Mouse (Mus musculus) intestine, embryonic 14.5 days (tissue): Measurements from ENCODE around the gene Slco3a1. TPM values are rescaled to one million over a fixed set of nuclear protein-coding genes. Genes with fewer than 3 reads are reported as not detected.

Experiments
- ATAC-seq: fragments of 200-750 bp; cut with Nextera tagmentation; replicated peaks from 2 replicates; pipeline ENCODE4 v1.8.0; 2017; ENCODE audit warnings: low read depth, moderate number of reproducible peaks, moderate TSS enrichment, moderate library complexity; ENCODE audit not compliant: low FRiP score, low TSS enrichment
- DNase-seq: peaks from one replicate; pipeline ENCODE4 v3.0.0-alpha.2; 2018; ENCODE audit warnings: low spot score
- H3K27ac ChIP-seq: fragments of 300-500 bp; sonication (generic); 2 replicates; pipeline ENCODE4 v1.5.1; 2014; ENCODE audit warnings: low read depth, mild to moderate bottlenecking, control low read depth
- H3K27me3 ChIP-seq: fragments of 300-500 bp; sonication (generic); replicated peaks from 2 replicates; pipeline ENCODE4 v1.6.1; 2014; ENCODE audit warnings: low read length, control low read depth; ENCODE audit not compliant: control insufficient read depth, insufficient read depth
- H3K36me3 ChIP-seq: fragments of 300-500 bp; sonication (generic); 2 replicates; pipeline ENCODE4 v1.6.1; 2014; ENCODE audit warnings: low read length, control low read depth; ENCODE audit not compliant: control insufficient read depth, insufficient read depth
- H3K4me1 ChIP-seq: fragments of 300-500 bp; sonication (generic); replicated peaks from 2 replicates; pipeline ENCODE4 v1.6.1; 2014; ENCODE audit warnings: low read length, control low read depth, mixed read lengths; ENCODE audit not compliant: control insufficient read depth, insufficient read depth
- H3K4me2 ChIP-seq: fragments of 300-500 bp; sonication (generic); 2 replicates; pipeline ENCODE4 v1.6.1; 2014; ENCODE audit warnings: low read length
- H3K4me3 ChIP-seq: fragments of 300-500 bp; sonication (generic); 2 replicates; pipeline ENCODE4 v1.5.1; 2014; ENCODE audit warnings: low read depth, low read length, control low read depth, mixed read lengths
- H3K9ac ChIP-seq: fragments of 300-500 bp; sonication (generic); 2 replicates; pipeline ENCODE4 v1.6.1; 2014; ENCODE audit warnings: mild to moderate bottlenecking, low read length
- H3K9me3 ChIP-seq: fragments of 300-500 bp; sonication (generic); 2 replicates; pipeline ENCODE4 v1.6.1; 2016; ENCODE audit warnings: low read length, control low read depth; ENCODE audit not compliant: control insufficient read depth
- WGBS: fragments of 180-500 bp; shearing (Covaris S2); extraction: QIAGEN DNeasy Blood & Tissue Kit; methylation state at CpG from one replicate; pipeline ENCODE4 v1.1.7; 2014; 5-methylcytosine and 5-hydroxymethylcytosine counted together
- polyA plus RNA-seq: library from polyadenylated mRNA; unstranded; fragments of >200 nt; fragmentation: Nextera tagmentation; extraction: Ambion mirVana; gene quantifications from 2 replicates; pipeline ENCODE4 v1.2.1, GENCODE M21; 2014

Gene Slco3a1
- polyA plus RNA-seq, 1 experiment from 2014 or later, result 7.9 TPM

DNA sequence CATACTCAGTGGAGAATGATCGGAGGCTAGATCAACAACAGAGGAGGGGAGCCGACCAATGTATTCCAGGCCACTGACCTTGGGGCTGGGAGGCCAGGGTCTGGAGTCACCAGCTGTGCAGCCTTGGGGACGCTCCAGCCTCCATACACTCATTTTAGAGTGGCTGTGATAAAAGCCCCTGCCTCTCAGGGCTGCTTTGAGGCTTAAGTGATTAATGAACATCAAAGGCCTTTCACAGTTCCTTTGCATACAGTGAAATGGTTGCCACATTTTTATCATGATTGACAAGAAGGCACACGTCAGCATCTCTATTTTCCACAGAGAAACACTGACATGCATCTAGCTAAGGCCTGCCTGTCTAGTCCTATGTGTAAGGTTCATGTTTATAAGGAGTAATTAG is 189.0 kb downstream of the Slco3a1 start:
- Histone ChIP-seq H3K36me3 (no peaks in the 10 kb centered on the region), H3K9me3 (no peaks in the 10 kb centered on the region), H3K27ac (no peak overlapping the region), H3K4me3 (no peak overlapping the region), H3K4me2 (no peak overlapping the region), H3K9ac (no peak overlapping the region), H3K4me1 (peaks cover 9% of the 10 kb centered on the region), H3K27me3 (0 out of 2 replicates have a peak, but pooled peaks cover 2% of the 10 kb centered on the region)
- DNase-seq, result no peak
- ATAC-seq, result no peak
- 50% methylated on average over 4 of the region's 4 CpGs for WGBS

DNA sequence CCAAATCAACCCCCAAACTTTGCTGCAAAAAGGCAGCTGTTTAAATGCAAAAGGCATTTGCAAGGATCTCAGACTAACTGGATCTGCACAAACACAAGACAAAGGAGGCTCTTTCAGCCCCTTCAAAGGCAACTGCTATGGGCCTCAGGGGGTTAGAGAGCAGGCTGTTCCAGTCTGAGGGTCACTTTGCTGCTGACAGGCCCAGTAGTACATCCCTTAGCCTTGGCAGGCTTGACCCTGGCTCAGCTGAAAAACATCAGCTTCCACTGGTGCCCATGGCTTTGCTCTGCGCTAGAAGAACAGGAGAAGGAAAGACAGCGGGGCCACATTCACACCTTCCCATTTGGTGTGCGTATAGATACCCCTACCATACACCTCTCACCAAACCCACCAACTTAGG is 189.6 kb downstream of the Slco3a1 start:
- Histone ChIP-seq H3K36me3 (no peaks in the 10 kb centered on the region), H3K27me3 (no peaks in the 10 kb centered on the region), H3K9me3 (no peaks in the 10 kb centered on the region), H3K4me3 (no peak overlapping the region), H3K4me2 (no peak overlapping the region), H3K9ac (no peak overlapping the region), H3K4me1 (peaks cover 9% of the 10 kb centered on the region), H3K27ac (no peak overlapping the region)
- DNase-seq (no peak), ATAC-seq (no peak)
- WGBS, result 87% methylated on average over 3 of the region's 3 CpGs

DNA sequence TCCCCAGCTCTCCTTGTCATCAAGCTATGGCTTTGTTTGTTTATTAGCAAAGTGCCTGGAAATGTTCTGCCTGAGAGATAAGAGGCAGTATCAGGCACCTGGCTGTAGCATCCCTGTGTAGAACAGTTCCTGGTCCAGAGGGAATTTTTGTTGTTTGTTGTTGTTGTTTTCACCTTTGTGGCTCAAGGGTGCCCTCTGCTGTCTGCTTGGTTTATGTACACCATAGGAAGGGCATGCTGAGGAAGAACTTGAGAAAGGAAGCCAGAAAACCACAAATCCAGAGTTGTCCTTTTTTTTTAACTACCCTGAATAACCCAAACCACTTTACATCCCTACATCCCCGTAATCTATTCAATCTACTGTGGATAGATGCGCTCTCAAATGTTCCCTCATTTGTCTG is 191.1 kb downstream of the Slco3a1 start:
- no peak for ATAC-seq
- Histone ChIP-seq H3K9ac (no peak overlapping the region), H3K4me2 (no peak overlapping the region), H3K27ac (no peak overlapping the region), H3K4me3 (no peak overlapping the region), H3K27me3 (no peaks in the 10 kb centered on the region), H3K9me3 (no peaks in the 10 kb centered on the region), H3K36me3 (no peaks in the 10 kb centered on the region), H3K4me1 (peaks cover 9% of the 10 kb centered on the region)
- 73% methylated on average over 2 of the region's 2 CpGs for WGBS
- no peak for DNase-seq

DNA sequence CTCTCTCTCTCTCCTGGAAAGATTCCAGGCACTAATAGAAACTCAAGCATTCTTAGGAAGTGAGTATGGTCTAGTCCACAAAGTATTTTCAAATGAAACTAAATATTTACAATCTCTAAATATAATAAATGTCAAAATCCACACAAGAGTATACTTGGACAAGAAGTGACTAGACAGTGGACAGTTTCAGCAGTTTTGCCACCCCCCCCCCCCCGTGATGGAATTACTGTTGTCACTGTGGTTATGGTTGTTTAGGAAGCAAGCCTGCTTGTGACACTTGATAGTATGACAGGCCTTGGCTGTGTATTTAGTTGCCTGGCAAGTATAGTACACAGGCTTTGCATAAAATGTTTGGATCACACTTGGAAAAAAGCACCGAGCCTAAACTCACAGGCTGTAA is 192.9 kb downstream of the Slco3a1 start:
- Histone ChIP-seq H3K36me3 (no peaks in the 10 kb centered on the region), H3K4me2 (no peak overlapping the region), H3K4me3 (no peak overlapping the region), H3K27ac (no peak overlapping the region), H3K4me1 (peaks cover 9% of the 10 kb centered on the region), H3K9me3 (no peaks in the 10 kb centered on the region), H3K9ac (no peak overlapping the region), H3K27me3 (no peaks in the 10 kb centered on the region)
- ATAC-seq, result no peak
- no peak for DNase-seq
- WGBS, result 54% methylated on average over 2 of the region's 2 CpGs

DNA sequence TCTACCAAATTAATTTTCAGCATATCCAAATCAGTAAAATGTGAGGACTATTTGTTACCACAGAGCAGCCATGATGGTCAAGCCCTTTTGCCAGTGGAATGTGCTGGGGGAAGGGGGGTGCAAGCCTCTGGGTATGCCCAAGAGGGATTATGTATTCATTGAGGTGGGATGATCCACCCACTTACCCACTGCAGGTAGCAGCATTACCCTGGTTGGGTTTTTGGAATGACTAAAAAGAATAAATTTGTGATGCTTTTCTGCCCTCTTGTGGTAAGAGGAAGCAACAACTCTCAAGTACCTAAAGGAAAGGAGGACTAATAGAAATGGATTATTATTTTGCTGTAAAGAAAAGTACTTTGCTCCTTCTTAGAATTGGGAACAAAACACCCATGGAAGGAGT is 197.6 kb downstream of the Slco3a1 start:
- H3K36me3 ChIP-seq, result no peaks in the 10 kb centered on the region
- H3K9ac ChIP-seq, result no peak overlapping the region
- peaks cover 9% of the 10 kb centered on the region; the same call in 1 of the 2 replicates for H3K4me1 ChIP-seq
- no peak overlapping the region for H3K27ac ChIP-seq
- no peak overlapping the region for H3K4me3 ChIP-seq
- no peak overlapping the region for H3K4me2 ChIP-seq
- H3K27me3 ChIP-seq, result no peaks in the 10 kb centered on the region
- H3K9me3 ChIP-seq, result no peaks in the 10 kb centered on the region
- DNase-seq (peak; percentile 62), ATAC-seq (no peak)

DNA sequence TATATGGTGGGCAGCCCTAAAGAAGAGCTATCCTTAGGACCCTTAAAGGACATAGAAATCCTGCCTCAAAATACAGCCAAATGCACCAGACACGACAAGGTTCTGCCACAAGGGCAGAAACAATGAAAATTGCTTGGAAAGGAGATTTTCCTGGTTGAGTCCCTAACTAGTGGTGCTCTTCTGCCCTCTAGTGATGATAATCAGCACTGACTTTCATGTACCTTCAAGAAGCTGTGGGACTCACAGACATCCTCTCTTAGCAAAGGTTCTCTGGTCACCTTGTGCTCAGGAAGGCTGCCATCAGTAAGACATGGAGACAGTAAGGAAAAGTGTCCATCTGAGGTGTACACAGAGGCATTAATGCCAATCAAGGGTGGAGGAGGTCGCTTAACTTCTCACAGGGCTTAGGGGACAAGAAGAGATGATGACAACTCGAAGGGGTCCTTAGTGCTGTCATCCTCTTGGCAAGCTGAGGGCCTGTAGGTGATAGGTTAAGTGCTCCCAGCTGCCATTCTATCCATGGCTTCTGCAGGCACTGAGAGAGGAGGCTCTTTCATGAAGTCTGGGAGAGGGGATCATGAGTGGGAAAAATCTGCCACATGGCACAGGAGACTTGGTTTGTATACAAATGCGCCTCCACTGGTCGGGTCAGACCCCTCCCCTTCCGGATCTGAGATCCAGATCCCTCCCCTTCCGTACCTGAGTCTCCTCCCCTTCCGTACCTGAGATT is 199.9 kb downstream of the Slco3a1 start:
- no peak for DNase-seq

DNA sequence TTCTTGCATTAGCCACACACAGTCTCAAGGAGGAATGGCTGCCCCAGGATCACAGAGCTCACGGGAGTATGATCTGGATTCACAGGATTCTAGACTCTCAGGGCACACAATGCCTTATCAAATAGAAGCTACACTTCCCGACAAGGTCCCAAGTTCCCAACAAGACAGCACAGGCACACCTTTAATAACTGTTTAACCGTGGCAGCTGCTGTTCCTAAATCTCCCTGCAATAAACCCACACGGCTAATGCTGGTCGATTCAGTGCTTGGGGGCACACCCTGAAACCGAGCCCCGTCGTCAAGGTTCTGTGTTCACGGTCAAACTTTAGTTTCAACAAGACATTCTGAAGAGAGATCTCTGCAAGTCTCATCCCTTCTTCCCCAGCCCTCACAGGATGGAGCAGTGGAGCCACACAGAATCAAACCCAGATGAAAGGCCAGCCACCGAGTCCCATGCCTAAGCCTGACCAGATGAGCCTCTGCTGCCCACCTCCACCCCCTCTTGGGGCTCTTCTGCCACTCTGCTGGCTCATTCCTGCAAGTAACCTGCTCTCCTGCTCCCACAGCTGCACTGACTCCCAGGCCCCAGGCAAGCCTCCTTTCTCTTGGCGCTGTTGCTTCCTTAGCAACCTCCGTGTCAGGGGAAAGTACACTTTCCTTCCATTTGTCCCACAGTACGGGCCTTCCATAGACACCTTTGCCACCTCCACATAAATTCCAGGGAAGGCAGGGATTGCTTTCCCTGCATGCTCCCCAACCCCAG is 200.7 kb downstream of the Slco3a1 start:
- DNase-seq, result no peak
- Histone ChIP-seq H3K27me3 (no peaks in the 10 kb centered on the region), H3K36me3 (no peaks in the 10 kb centered on the region), H3K9ac (no peak overlapping the region), H3K9me3 (no peaks in the 10 kb centered on the region), H3K4me1 (peaks cover 5% of the 10 kb centered on the region; the same call in 1 of the 2 replicates), H3K4me2 (no peak overlapping the region), H3K27ac (no peak overlapping the region), H3K4me3 (no peak overlapping the region)
- 68% methylated on average over 13 of the region's 13 CpGs for WGBS
- peak; percentile 38; the same call in 1 of the 2 replicates for ATAC-seq

More for the DNA sequence above, 199.9 kb downstream of the Slco3a1 start:
- Histone ChIP-seq H3K4me3 (no peak overlapping the region), H3K9me3 (no peaks in the 10 kb centered on the region), H3K27me3 (no peaks in the 10 kb centered on the region), H3K9ac (no peak overlapping the region), H3K4me1 (peaks cover 5% of the 10 kb centered on the region; the same call in 1 of the 2 replicates), H3K36me3 (no peaks in the 10 kb centered on the region), H3K27ac (no peak overlapping the region), H3K4me2 (no peak overlapping the region)
- 0 out of 2 replicates have a peak, but pooled peaks have one; percentile 29 for ATAC-seq
- 55% methylated on average over 8 of the region's 8 CpGs for WGBS

DNA sequence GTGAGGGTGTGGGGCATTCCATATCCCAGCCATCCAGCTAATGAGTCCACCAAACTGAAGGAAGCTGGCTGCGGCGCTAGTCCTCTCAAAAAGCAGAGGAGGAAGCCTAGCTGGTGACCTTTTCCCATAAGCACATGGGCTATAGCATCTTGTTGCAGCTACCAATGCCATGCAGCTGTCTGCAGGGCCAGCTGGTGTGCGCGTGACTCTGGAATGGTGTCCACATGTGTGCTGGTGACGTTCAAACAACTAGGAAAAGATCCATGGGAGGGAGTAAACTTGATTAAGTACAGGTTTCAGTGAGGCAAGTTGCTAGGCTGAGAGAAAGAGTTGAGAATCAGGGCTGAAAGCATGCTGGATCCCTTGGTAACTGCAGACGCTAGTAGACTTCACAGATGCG is 201.3 kb downstream of the Slco3a1 start:
- H3K27me3 ChIP-seq, result no peaks in the 10 kb centered on the region
- no peak overlapping the region for H3K9ac ChIP-seq
- ATAC-seq (no peak), DNase-seq (no peak)
- H3K36me3 ChIP-seq, result no peaks in the 10 kb centered on the region
- H3K4me2 ChIP-seq, result no peak overlapping the region
- peaks cover 5% of the 10 kb centered on the region; the same call in 1 of the 2 replicates for H3K4me1 ChIP-seq
- no peaks in the 10 kb centered on the region for H3K9me3 ChIP-seq
- whole genome bisulfite sequencing, result 79% methylated on average over 7 of the region's 7 CpGs
- no peak overlapping the region for H3K27ac ChIP-seq
- H3K4me3 ChIP-seq, result no peak overlapping the region
